Mouse (Mus musculus): ENCODE results near the gene Dock6. TPM values are rescaled to one million over a fixed set of nuclear protein-coding genes. Genes with fewer than 3 reads are reported as not detected.

Gene Dock6
- polyA plus RNA-seq, 1 experiment from 2014 or later = 15.5 TPM

GRCm38 (mm10) chr9:21843086-21843485 is 9.3 kb downstream of the Dock6 start:
- Histone ChIP-seq H3K4me3 (ENCODE audit: low read depth, low read length) (no peak overlapping the region), H3K9me3 (ENCODE audit: control insufficient read depth) (no peaks in the 10 kb centered on the region), H3K9ac (ENCODE audit: low read depth, low read length) (no peak overlapping the region), H3K27me3 (replicated peaks; ENCODE audit: control insufficient read depth, insufficient read depth, low read length) (no peaks in the 10 kb centered on the region), H3K27ac (ENCODE audit: low read depth, low read length) (peak overlapping the region; percentile 35; the same call in 1 of the 2 replicates), H3K4me1 (replicated peaks; ENCODE audit: control insufficient read depth, insufficient read depth, low read length) (no peaks in the 10 kb centered on the region), H3K4me2 (replicated peaks; ENCODE audit: low read depth) (no peak overlapping the region; the same call in 1 of the 2 replicates), H3K36me3 (ENCODE audit: control insufficient read depth, insufficient read depth) (peaks cover 58% of the 10 kb centered on the region; the same call in 1 of the 2 replicates)
- 61% methylated on average over 6 of the region's 6 CpGs for WGBS
- no peak for ATAC-seq
- TF ChIP-seq CTCF (IDR thresholded peaks at IDR 0.05; ENCODE audit: low read depth) = peak; percentile 18; the same call in 1 of the 2 replicates

GRCm38 (mm10) chr9:21842391-21842790 is 10.0 kb downstream of the Dock6 start:
- Histone ChIP-seq H3K9ac (ENCODE audit: low read depth, low read length) (no peak overlapping the region), H3K4me1 (replicated peaks; ENCODE audit: control insufficient read depth, insufficient read depth, low read length) (no peaks in the 10 kb centered on the region), H3K27ac (ENCODE audit: low read depth, low read length) (peak overlapping the region; percentile 35; the same call in 1 of the 2 replicates), H3K4me3 (ENCODE audit: low read depth, low read length) (no peak overlapping the region), H3K36me3 (ENCODE audit: control insufficient read depth, insufficient read depth) (peaks cover 64% of the 10 kb centered on the region), H3K4me2 (replicated peaks; ENCODE audit: low read depth) (no peak overlapping the region), H3K9me3 (ENCODE audit: control insufficient read depth) (no peaks in the 10 kb centered on the region), H3K27me3 (replicated peaks; ENCODE audit: control insufficient read depth, insufficient read depth, low read length) (no peaks in the 10 kb centered on the region)
- TF ChIP-seq CTCF (IDR thresholded peaks at IDR 0.05; ENCODE audit: low read depth) = no peak
- 48% methylated on average over 5 of the region's 5 CpGs for WGBS
- no peak for ATAC-seq

GRCm38 (mm10) chr9:21841340-21841739 is 11.1 kb downstream of the Dock6 start:
- Histone ChIP-seq H3K4me3 (ENCODE audit: low read depth, low read length) (no peak overlapping the region), H3K9me3 (ENCODE audit: control insufficient read depth) (no peaks in the 10 kb centered on the region), H3K4me2 (replicated peaks; ENCODE audit: low read depth) (no peak overlapping the region), H3K36me3 (ENCODE audit: control insufficient read depth, insufficient read depth) (peaks cover 75% of the 10 kb centered on the region), H3K4me1 (replicated peaks; ENCODE audit: control insufficient read depth, insufficient read depth, low read length) (no peaks in the 10 kb centered on the region), H3K27me3 (replicated peaks; ENCODE audit: control insufficient read depth, insufficient read depth, low read length) (no peaks in the 10 kb centered on the region), H3K27ac (ENCODE audit: low read depth, low read length) (no peak overlapping the region), H3K9ac (ENCODE audit: low read depth, low read length) (no peak overlapping the region)
- no peak for ATAC-seq
- 94% methylated on average over 6 of the region's 6 CpGs for WGBS
- TF ChIP-seq CTCF (IDR thresholded peaks at IDR 0.05; ENCODE audit: low read depth) = no peak

DNA sequence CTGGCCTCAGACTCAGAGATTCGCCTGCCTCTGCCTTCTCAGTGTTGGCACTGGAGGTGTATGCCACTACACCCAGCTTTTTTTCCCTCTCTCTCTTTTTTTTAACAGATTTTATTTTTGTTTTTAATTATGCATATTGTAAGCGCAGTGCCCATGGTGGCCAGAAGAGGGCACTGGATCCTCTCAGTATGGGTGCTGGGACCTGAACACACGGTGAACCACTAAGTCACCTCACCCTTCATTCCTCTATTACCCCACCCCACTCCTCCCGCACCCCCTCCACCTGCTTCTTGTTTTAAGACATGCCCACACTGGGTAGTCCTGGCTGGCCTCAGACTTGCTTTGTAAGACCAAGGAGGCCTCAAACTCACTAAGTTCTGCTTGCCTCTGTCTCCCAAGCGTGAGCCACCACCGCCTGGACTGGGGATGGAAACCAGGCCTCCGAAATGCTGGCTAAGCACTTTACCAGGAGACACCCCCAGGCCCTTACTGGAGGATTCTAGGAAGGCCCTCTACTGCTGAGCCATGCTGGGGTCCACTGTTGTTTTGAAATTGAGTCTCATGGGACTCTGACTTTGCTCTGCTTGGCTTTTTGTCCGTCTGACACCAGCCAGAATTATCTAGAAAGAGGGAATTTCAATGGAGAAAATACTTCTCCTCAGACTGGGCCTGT is 12.2 kb downstream of the Dock6 start:
- Histone ChIP-seq H3K4me3 (ENCODE audit: low read depth, low read length) (no peak overlapping the region), H3K4me2 (replicated peaks; ENCODE audit: low read depth) (no peak overlapping the region), H3K9me3 (ENCODE audit: control insufficient read depth) (no peaks in the 10 kb centered on the region), H3K36me3 (ENCODE audit: control insufficient read depth, insufficient read depth) (peaks cover 71% of the 10 kb centered on the region), H3K27ac (ENCODE audit: low read depth, low read length) (no peak overlapping the region), H3K4me1 (replicated peaks; ENCODE audit: control insufficient read depth, insufficient read depth, low read length) (no peaks in the 10 kb centered on the region), H3K27me3 (replicated peaks; ENCODE audit: control insufficient read depth, insufficient read depth, low read length) (no peaks in the 10 kb centered on the region), H3K9ac (ENCODE audit: low read depth, low read length) (no peak overlapping the region)
- peak; percentile 87 for TF ChIP-seq CTCF (IDR thresholded peaks at IDR 0.05; ENCODE audit: low read depth)
- WGBS = 57% methylated on average over 8 of the region's 8 CpGs
- ATAC-seq = no peak

DNA sequence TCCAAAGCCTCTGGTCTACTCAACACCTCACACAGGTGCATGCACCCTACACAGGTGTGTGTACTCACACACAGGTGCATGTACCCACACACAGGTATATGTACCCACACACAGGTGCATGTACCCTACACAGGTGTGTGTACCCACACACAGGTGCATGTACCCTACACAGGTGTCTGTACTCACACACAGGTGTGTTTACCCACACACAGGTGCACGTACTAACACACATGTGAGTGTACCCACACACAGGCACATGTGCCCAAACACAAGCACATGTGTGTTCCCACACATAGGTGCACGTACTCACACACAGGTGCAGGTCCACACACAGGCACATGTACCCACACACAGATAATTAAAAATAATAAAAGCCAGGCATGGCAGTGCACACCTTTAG is 14.7 kb downstream of the Dock6 start:
- Histone ChIP-seq H3K4me2 (replicated peaks; ENCODE audit: low read depth) (no peak overlapping the region), H3K27ac (ENCODE audit: low read depth, low read length) (no peak overlapping the region), H3K4me1 (replicated peaks; ENCODE audit: control insufficient read depth, insufficient read depth, low read length) (no peaks in the 10 kb centered on the region), H3K9me3 (ENCODE audit: control insufficient read depth) (no peaks in the 10 kb centered on the region), H3K27me3 (replicated peaks; ENCODE audit: control insufficient read depth, insufficient read depth, low read length) (no peaks in the 10 kb centered on the region), H3K9ac (ENCODE audit: low read depth, low read length) (no peak overlapping the region), H3K4me3 (ENCODE audit: low read depth, low read length) (no peak overlapping the region), H3K36me3 (ENCODE audit: control insufficient read depth, insufficient read depth) (peaks cover 62% of the 10 kb centered on the region)
- no peak for TF ChIP-seq CTCF (IDR thresholded peaks at IDR 0.05; ENCODE audit: low read depth)
- WGBS = 91% methylated on average over 2 of the region's 2 CpGs
- ATAC-seq = no peak

DNA sequence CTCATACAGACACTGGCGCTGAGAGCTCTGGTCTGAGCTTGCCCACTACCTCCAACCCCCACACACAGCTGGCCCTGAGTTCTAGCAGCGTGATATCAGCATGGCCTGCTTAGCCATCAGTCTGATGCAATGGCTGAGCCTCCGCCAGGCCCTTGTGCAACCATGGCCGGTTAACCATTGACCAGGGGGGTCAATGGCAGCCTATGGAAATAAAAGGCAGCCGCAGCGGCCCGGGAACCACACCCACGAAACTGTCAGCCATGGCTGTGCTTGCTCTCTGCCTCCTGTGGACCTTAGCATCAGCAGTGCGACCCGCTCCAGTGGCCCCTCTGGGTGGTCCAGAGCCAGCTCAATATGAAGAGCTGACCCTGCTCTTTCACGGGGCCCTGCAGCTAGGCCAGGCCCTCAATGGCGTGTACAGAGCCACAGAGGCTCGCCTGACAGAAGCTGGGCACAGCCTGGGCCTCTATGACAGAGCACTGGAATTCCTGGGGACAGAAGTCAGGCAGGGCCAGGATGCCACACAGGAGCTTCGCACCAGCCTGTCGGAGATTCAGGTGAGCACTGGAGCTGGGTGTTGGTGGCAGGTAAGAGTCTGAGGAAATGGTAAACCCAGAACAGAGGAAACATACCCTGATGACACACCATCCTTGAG is 17.1 kb downstream of the Dock6 start, which contains the start of gene Angptl8:
Gene Angptl8, plus strand, starts transcription at position 253 of the 655 bp plus-strand sequence.
- peak within 1 kb of the TSS; percentile 45 for H3K9ac ChIP-seq (ENCODE audit: low read depth, low read length)
- H3K4me2 ChIP-seq (replicated peaks; ENCODE audit: low read depth) = peak within 1 kb of the TSS; percentile 63
- 41% methylated on average over 15 of the region's 15 CpGs for WGBS
- H3K27ac ChIP-seq (ENCODE audit: low read depth, low read length) = peak within 1 kb of the TSS; percentile 77
- peaks cover 65% of the 10 kb centered on the region for H3K36me3 ChIP-seq (ENCODE audit: control insufficient read depth, insufficient read depth)
- peak within 1 kb of the TSS; percentile 29 for H3K4me3 ChIP-seq (ENCODE audit: low read depth, low read length)
- no peak for TF ChIP-seq CTCF (IDR thresholded peaks at IDR 0.05; ENCODE audit: low read depth)
- peak; percentile 84 for ATAC-seq
- no peaks in the 10 kb centered on the region for H3K9me3 ChIP-seq (ENCODE audit: control insufficient read depth)
- H3K27me3 ChIP-seq (replicated peaks; ENCODE audit: control insufficient read depth, insufficient read depth, low read length) = no peaks in the 10 kb centered on the region
- no peaks in the 10 kb centered on the region for H3K4me1 ChIP-seq (replicated peaks; ENCODE audit: control insufficient read depth, insufficient read depth, low read length)

Data from intestine, postnatal 0 days (tissue).